Mouse (Mus musculus) erythroblast, embryonic 14.5 days (primary cell): ENCODE results near the gene Grik2.

Experiments
- GATA1 ChIP-seq: IDR thresholded peaks from 2 replicates; pipeline ENCODE4 v1.6.1; 2012; ENCODE audit warnings: low read length, inconsistent platforms, mixed read lengths
- TAL1 ChIP-seq: IDR thresholded peaks from 3 replicates; pipeline ENCODE4 v1.6.1; 2012; ENCODE audit warnings: low read length, inconsistent platforms, mixed read lengths

GRCm38 (mm10) chr10:49381852-49382251, 406.7 kb downstream of the Grik2 start:
- TF ChIP-seq GATA1, result no peak
- no peak for TF ChIP-seq TAL1
